Mouse (Mus musculus) heart, embryonic 13.5 days (tissue): Measurements from ENCODE around the gene Hoxa11. TPM values are rescaled to one million over a fixed set of nuclear protein-coding genes. Genes with fewer than 3 reads are reported as not detected.

ENCODE experiments used
- ATAC-seq: fragments of 200-750 bp; cut with Nextera tagmentation; 2 replicates; pipeline ENCODE4 v1.8.0; 2017; ENCODE audit warnings: moderate TSS enrichment; ENCODE audit not compliant: insufficient number of reproducible peaks, low FRiP score, low TSS enrichment; ENCODE audit errors: extremely low read depth
- H3K27ac ChIP-seq: fragments of 300-500 bp; sonication (generic); replicated peaks from 2 replicates; pipeline ENCODE4 v1.5.1; 2015; ENCODE audit warnings: moderate library complexity, mild to moderate bottlenecking, inconsistent platforms
- H3K27me3 ChIP-seq: fragments of 300-500 bp; sonication (generic); replicated peaks from 2 replicates; pipeline ENCODE4 v1.6.1; 2015; ENCODE audit warnings: mild to moderate bottlenecking, inconsistent platforms
- H3K36me3 ChIP-seq: fragments of 300-500 bp; sonication (generic); 2 replicates; pipeline ENCODE4 v1.6.1; 2015; ENCODE audit warnings: mild to moderate bottlenecking, inconsistent platforms
- H3K4me1 ChIP-seq: fragments of 300-500 bp; sonication (generic); 2 replicates; pipeline ENCODE4 v1.6.1; 2015; ENCODE audit warnings: inconsistent platforms
- H3K4me2 ChIP-seq: fragments of 300-500 bp; sonication (generic); 2 replicates; pipeline ENCODE4 v1.6.1; 2015; ENCODE audit warnings: inconsistent platforms, mild to moderate bottlenecking, moderate library complexity
- H3K4me3 ChIP-seq: fragments of 300-500 bp; sonication (generic); 2 replicates; pipeline ENCODE4 v1.5.1; 2015; ENCODE audit warnings: moderate library complexity, mild to moderate bottlenecking, inconsistent platforms
- H3K9ac ChIP-seq: fragments of 300-500 bp; sonication (generic); 2 replicates; pipeline ENCODE4 v1.6.1; 2015; ENCODE audit warnings: inconsistent platforms, mild to moderate bottlenecking, moderate library complexity
- H3K9me3 ChIP-seq: fragments of 300-500 bp; sonication (generic); 2 replicates; pipeline ENCODE4 v1.6.1; 2016; ENCODE audit warnings: inconsistent platforms
- WGBS: fragments of 180-500 bp; shearing (Covaris S2); methylation state at CpG from one replicate; pipeline ENCODE4 v1.1.7; 2015; ENCODE audit warnings: mixed read lengths; 5-methylcytosine and 5-hydroxymethylcytosine counted together
- polyA plus RNA-seq: library from polyadenylated mRNA; unstranded; fragments of >200 nt; fragmentation: Nextera tagmentation; extraction: Ambion mirVana; gene quantifications from 2 replicates; pipeline ENCODE4 v1.2.1, GENCODE M21; 2015

Gene Hoxa11
- polyA plus RNA-seq, 1 experiment from 2014 or later = not detected

DNA sequence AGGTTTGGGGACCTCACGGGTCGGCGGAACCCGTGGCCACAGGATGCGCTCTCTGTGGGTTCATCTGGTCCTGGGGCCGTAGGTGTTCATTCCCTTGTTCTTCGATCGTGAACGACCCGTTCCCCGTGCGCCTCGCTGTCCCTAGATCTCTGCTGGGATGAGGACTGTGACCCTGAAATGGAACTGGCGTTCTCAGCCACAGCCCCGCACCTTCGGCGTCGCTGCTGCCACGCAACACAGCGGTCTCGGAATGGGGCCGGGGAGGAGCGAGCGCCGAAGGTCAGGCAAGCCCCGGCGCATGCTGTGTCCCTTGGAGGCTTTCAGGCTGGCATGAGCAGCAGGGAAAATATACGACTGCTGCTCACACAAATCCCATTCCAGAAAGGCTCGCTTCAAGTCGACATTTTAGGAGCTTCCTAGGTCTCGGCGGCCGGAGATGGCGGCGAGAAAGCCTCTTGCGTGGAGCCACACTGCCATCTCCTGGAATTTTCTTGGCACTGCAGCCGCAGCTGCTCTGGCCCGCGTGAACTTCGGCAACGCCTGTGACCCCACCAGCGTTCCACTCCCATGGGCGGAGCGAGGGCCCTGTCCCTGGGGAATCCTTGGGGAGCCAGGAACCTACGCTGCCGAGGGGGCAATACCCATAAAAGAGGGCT lies 24.1 kb downstream of the Hoxa11 start, which contains the start of gene Hoxa7:
Gene Hoxa7 (minus strand): TSS at position 518 of the 656 bp plus-strand sequence.
- Histone ChIP-seq H3K9me3 (no peaks in the 10 kb centered on the region), H3K4me1 (peaks cover 27% of the 10 kb centered on the region), H3K36me3 (no peaks in the 10 kb centered on the region), H3K27ac (no peak within 1 kb of the TSS), H3K27me3 (peaks cover 100% of the 10 kb centered on the region), H3K4me3 (peak within 1 kb of the TSS; percentile 61), H3K9ac (peak within 1 kb of the TSS; percentile 70), H3K4me2 (peak within 1 kb of the TSS; percentile 79)
- ATAC-seq = no peak
- WGBS = 1% methylated on average over 46 of the region's 46 CpGs

DNA sequence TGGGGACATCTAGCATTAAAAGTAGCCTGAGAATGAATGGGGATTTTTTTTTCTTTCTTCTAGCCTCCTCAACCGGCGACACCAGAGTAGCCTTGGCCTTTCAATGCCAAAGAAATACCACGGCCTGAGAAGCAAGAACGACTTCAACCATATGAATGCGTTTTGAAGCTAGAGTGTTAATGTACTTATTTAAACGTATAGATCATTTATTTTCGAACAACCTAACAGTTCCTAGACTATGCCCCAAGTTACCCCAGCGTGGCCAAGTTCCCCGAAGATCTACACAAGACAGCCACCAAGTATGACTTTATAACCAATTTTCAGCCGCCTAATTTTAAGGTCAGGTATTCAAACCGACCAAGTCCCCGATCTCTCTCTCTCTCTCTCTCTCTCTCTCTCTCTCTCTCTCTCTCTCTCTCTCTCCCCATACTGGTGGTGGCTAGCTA lies 24.7 kb downstream of the Hoxa11 start:
- H3K9me3 ChIP-seq = no peaks in the 10 kb centered on the region
- H3K36me3 ChIP-seq = no peaks in the 10 kb centered on the region
- H3K27ac ChIP-seq = no peak overlapping the region
- WGBS = 8% methylated on average over 12 of the region's 12 CpGs
- peak overlapping the region; percentile 61 for H3K4me3 ChIP-seq
- H3K27me3 ChIP-seq = peaks cover 100% of the 10 kb centered on the region
- ATAC-seq = no peak
- peaks cover 24% of the 10 kb centered on the region for H3K4me1 ChIP-seq
- no peak overlapping the region for H3K9ac ChIP-seq
- H3K4me2 ChIP-seq = peak overlapping the region; percentile 79

DNA sequence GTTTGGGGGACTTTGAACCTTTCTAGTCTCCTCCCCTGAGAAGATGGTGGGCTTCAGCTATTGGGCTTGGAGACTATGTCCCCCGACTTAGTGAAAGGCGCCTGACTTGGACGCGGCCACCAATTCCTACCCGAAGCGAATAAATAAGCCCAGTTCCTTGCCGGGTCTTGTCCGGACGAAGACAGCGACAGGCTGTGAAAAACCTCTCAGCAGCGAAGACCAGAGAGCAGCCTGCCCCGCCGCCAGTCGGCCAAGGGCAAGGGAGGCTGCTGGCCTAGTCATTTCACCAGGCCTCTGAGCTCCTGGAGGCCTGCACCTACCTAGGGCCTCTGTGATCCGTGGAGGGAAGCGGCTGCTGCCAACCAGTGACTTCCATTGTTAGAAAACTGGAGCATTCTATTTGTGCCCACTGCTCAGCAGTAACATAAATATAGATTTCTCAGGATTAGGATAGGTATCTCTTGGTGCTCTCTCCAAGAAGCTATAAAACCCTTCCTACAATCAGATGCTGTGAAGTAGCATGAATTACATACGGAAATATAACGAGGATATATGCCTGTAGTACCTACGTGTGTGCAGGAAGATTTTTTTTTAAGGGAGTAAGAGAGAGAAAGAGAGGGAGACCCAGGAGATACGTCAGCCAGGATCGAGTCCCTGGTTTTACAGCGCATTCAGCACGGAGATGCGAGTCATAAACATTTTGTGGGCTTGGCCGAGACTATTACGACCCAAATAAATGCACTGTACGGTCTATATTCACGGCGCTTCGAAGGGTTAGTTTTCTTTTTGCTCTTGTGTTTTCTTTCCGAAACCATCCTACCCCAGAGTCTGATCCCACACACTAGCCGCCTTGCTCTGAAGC lies 25.4 kb downstream of the Hoxa11 start:
- 18% methylated on average over 32 of the region's 32 CpGs for WGBS
- no peaks in the 10 kb centered on the region for H3K9me3 ChIP-seq
- peaks cover 20% of the 10 kb centered on the region for H3K4me1 ChIP-seq
- H3K9ac ChIP-seq = no peak overlapping the region
- H3K4me2 ChIP-seq = no peak overlapping the region
- H3K4me3 ChIP-seq = no peak overlapping the region
- peaks cover 100% of the 10 kb centered on the region for H3K27me3 ChIP-seq
- H3K27ac ChIP-seq = no peak overlapping the region
- no peak for ATAC-seq
- no peaks in the 10 kb centered on the region for H3K36me3 ChIP-seq

GRCm38 (mm10) chr6:52219234-52219942 lies 26.2 kb downstream of the Hoxa11 start:
- H3K36me3 ChIP-seq = no peaks in the 10 kb centered on the region
- H3K4me2 ChIP-seq = no peak overlapping the region
- no peak overlapping the region for H3K27ac ChIP-seq
- peaks cover 20% of the 10 kb centered on the region for H3K4me1 ChIP-seq
- H3K9ac ChIP-seq = no peak overlapping the region
- H3K9me3 ChIP-seq = no peaks in the 10 kb centered on the region
- H3K27me3 ChIP-seq = peaks cover 100% of the 10 kb centered on the region
- WGBS = 29% methylated on average over 9 of the region's 9 CpGs
- no peak overlapping the region for H3K4me3 ChIP-seq
- ATAC-seq = no peak

GRCm38 (mm10) chr6:52218643-52219215 lies 26.9 kb downstream of the Hoxa11 start:
- no peak overlapping the region for H3K27ac ChIP-seq
- H3K4me1 ChIP-seq = peaks cover 20% of the 10 kb centered on the region
- no peak overlapping the region for H3K9ac ChIP-seq
- no peaks in the 10 kb centered on the region for H3K36me3 ChIP-seq
- WGBS = 11% methylated on average over 14 of the region's 14 CpGs
- no peak overlapping the region for H3K4me2 ChIP-seq
- no peak overlapping the region for H3K4me3 ChIP-seq
- ATAC-seq = no peak
- peaks cover 100% of the 10 kb centered on the region for H3K27me3 ChIP-seq
- H3K9me3 ChIP-seq = no peaks in the 10 kb centered on the region

DNA sequence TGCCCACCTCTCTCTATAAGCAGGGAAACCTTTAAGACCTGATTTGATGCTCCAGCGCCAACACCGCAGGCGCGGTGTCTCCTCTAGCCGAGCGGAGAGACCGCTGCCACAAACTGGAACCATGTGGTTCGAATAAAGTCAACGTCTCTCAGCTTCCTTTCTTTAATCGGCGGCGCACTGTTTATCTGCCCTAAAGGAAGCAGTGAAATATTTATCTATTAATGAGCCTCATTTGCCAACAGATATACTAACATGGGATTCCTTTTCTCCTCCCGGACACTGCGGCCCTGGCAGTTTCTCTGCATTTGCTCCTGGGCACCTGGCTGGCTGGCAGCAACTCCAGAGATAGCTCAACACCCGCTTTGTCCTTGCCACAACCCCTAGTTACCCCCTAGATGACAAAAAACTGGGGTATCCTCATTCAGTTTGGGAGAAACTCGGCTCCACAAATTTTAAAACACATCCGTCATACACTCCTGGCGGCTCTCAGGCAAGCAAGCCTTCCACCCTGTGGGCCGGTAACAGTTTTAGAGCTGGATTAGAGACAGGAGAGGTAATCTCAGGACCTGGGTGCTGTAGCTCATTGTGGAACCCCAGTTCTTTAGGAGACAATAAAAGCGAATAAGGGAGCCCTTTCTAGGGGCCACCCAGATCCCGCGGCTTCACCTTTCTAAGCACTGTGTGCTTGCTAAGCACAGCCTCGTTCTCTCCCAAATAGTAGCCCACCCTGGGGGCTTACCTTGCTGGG lies 27.5 kb downstream of the Hoxa11 start:
- no peak for ATAC-seq
- peak overlapping the region; percentile 43 for H3K4me3 ChIP-seq
- H3K27ac ChIP-seq = no peak overlapping the region
- peaks cover 22% of the 10 kb centered on the region for H3K4me1 ChIP-seq
- peaks cover 100% of the 10 kb centered on the region for H3K27me3 ChIP-seq
- no peaks in the 10 kb centered on the region for H3K9me3 ChIP-seq
- whole genome bisulfite sequencing = 5% methylated on average over 23 of the region's 23 CpGs
- no peak overlapping the region for H3K9ac ChIP-seq
- H3K36me3 ChIP-seq = no peaks in the 10 kb centered on the region
- peak overlapping the region; percentile 62; the same call in 1 of the 2 replicates for H3K4me2 ChIP-seq

DNA sequence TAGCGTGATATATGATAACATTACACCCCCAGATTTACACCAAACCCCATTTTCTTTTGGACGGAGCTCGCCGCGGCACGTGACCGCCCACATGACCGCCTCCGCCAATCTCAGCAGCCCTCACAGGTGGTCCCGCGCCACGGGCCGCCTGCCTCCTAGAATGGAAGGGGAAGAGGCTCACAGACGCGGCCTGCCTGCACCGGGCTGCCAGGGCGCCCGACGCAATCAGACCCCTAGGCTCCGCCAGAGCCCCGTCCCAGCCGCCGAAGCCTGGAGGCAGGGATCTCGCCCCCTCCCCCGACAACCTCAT lies 28.2 kb downstream of the Hoxa11 start:
- peak overlapping the region; percentile 43 for H3K4me3 ChIP-seq

DNA sequence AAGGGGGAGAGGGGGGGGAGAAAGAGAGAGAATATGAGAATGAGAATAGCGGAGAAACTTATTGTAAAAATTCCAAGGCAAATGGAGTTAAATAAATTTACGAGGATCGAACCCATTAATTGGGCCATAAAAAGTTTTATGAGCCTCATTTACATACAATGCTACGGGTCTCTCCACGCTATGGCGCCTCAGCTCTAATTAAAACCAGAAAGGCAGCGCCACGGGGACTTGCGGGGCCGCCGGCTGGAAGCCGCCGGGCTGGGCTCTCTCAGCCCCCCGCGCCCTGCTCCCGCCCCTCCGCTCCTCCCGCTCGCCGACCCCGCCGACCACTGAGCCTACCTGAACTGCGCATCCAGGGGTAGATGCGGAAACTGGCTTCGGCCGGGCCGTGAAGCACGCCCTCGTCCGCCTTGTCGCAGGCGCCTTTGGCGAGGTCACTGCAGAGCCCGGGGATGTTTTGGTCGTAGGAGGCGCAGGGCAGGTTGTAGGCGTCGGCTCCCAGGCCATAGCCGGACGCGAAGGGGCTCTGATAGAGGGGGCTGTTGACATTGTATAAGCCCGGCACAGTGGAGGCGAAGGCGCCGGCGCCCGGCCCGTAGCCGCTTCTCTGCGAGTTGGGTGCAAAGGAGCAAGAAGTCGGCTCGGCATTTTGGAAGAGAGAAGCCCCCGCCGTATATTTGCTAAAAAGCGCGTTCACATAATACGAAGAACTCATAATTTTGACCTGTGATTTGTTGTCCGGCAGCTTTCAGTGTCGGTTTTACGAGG lies 28.7 kb downstream of the Hoxa11 start:
- H3K9ac ChIP-seq = 0 out of 2 replicates have a peak overlapping the region, but pooled peaks have one; percentile 38
- H3K27me3 ChIP-seq = peaks cover 100% of the 10 kb centered on the region
- peak overlapping the region; percentile 43 for H3K4me3 ChIP-seq
- H3K36me3 ChIP-seq = no peaks in the 10 kb centered on the region
- peaks cover 27% of the 10 kb centered on the region for H3K4me1 ChIP-seq
- H3K9me3 ChIP-seq = no peaks in the 10 kb centered on the region
- WGBS = 2% methylated on average over 60 of the region's 60 CpGs
- ATAC-seq = no peak
- peak overlapping the region; percentile 62 for H3K4me2 ChIP-seq
- no peak overlapping the region for H3K27ac ChIP-seq

More for the DNA sequence above, 28.2 kb downstream of the Hoxa11 start:
- Histone ChIP-seq H3K36me3 (no peaks in the 10 kb centered on the region), H3K9ac (no peak overlapping the region), H3K4me1 (peaks cover 28% of the 10 kb centered on the region), H3K27ac (no peak overlapping the region), H3K4me2 (peak overlapping the region; percentile 62), H3K9me3 (no peaks in the 10 kb centered on the region), H3K27me3 (peaks cover 100% of the 10 kb centered on the region)
- ATAC-seq = no peak
- under 1% methylated on average over 25 of the region's 25 CpGs for WGBS

GRCm38 (mm10) chr6:52215771-52216535 lies 29.7 kb downstream of the Hoxa11 start:
- Histone ChIP-seq H3K36me3 (no peaks in the 10 kb centered on the region), H3K27ac (no peak overlapping the region), H3K4me2 (peak overlapping the region; percentile 24; the same call in 1 of the 2 replicates), H3K4me1 (peaks cover 27% of the 10 kb centered on the region), H3K4me3 (0 out of 2 replicates have a peak overlapping the region, but pooled peaks have one; percentile 13), H3K9me3 (no peaks in the 10 kb centered on the region), H3K9ac (no peak overlapping the region), H3K27me3 (peaks cover 100% of the 10 kb centered on the region)
- no peak for ATAC-seq
- 3% methylated on average over 30 of the region's 30 CpGs for WGBS
